Mouse (Mus musculus) right cerebral cortex, postnatal 10 days (tissue): Measurements from ENCODE around the gene Pomgnt1.
A peak's percentile ranks its signal among the peaks of the same experiment; 100 is the strongest.

ENCODE experiments used
- DNase-seq, 2 experiments: peaks; one replicate each; pipeline ENCODE4 v3.0.0; 2021; ENCODE audit warnings: low spot score in 2 of 2

The Pomgnt1 gene

GRCm38 (mm10) chr4:116173072-116173471 lies 49.4 kb downstream of the Pomgnt1 start, which contains the start of the genes 1700042G07Rik and Gm49337:
1700042G07Rik (plus strand) TSS chr4:116173372.
Gm49337 (plus strand) TSS chr4:116173384.
- no peak for DNase-seq

GRCm38 (mm10) chr4:116173752-116174151 lies 50.1 kb downstream of the Pomgnt1 start:
- no peak for DNase-seq

DNA sequence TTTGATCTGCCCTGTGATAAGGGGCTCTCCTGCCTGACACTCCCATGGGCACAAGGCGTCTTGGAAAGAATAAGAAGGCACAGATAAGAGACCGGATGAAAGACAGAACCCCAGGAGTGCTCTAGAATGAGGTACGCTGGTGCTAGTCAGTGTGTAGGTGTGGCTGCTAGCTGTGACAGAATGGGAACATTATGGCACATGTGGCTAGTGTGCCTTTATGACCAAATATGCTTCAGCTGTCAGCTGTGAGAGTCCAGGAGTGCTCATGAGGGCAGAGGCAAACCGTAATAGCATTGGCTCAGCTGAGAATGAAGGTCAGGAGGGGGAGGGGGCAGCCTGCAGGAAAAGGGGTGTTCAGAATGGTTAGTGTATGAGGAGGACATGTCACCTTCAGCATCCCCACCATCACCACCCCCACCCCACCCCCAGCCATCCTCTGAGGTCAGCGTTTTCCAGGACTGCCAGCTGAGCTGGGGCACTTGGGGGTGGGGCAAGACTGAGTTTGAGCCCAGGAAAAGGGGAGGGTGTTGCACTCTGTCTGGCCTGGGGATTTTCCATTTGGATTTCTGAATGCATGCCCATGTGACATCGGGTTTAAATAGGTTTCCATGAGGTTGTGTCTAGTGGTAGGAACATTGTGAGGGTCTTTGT lies 51.0 kb downstream of the Pomgnt1 start:
- no peak for DNase-seq

- DNase-seq: no peak
These were observed 51.5 kb downstream of the Pomgnt1 start for GRCm38 (mm10) chr4:116175136-116175535.

DNA sequence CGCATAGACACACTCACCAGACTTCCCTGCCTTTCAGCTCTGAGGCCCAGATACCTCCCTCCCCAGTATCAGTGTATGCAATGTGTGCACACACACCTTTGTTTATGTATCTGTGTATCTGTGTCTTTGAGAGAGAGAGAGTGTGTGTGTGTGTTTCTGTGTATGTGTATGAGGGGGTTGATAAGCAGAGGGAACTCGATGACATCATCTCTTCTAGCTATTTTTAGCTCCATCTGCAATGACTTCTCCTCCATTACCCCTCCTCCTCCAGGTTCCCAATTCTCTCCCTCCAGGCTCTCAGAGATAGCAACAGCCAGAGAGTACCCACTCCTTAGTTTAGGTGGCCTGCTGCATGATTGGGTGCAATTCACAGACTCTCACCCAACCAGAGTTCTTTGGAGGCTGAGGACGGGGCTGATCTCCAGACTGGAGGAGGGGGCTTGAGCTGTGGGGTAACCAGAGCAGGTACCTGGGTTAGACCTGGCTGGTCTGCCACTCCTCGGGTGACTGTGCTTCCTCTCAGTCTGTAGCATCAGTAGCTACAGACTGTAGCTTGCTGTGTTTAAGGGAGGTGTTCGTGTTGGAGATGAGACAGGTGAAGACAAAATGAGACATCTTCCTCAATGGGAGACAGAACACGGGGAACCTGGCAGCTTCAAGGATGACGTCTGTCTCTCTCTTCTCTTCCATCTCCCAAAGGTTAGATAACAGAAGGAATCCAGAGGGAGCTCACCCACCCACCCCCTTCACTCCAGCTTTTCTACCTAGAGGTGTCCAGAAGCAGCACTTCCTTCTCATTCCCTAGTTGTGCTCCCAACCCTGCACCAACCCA lies 52.3 kb downstream of the Pomgnt1 start:
- DNase-seq: peak; percentile 71 to 86

DNA sequence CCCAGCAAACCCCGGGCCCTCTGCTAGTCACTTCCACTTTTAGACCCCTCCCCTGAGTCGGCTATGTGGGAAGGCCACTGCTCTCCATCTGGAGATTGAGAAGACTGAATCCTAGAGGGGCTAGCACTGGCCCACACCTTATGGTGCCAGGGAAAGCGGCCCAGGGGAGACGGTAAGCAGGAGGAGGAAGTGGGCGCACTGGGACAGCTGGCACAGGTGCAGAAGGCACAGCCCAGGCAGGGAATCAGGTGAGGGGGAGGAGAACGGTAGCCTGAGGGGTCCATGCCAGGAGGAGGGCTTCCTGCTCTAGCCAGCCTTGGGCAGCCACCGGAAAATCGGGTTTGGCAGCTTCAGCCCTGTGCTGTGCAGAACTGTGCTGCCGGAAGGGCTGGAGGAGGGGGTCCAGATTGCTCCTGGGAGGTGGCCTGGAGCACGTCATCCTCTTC lies 52.9 kb downstream of the Pomgnt1 start:
- DNase-seq: peak; percentile 86 to 88

GRCm38 (mm10) chr4:116177140-116177539 lies 53.5 kb downstream of the Pomgnt1 start:
- DNase-seq: peak; percentile 59 to 70

DNA sequence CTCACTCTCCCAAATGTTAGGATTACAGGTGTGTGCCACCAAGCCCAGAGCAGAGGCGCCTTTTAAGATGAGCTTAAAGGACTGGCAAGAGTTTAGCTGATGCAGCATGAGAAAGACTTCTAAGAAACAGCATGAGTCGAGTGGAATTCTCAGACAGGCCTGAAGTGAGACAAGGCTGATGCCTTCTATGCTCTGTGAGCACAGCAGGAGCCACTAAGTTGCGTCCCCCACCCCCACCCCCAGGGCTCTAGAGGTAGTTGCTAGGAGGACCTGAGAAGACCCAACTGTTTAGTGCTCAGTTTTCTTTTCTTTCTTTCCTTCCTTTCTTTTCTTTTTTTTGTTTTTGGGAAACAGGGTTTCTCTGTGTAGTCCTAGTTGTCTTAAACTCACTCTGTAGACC lies 58.4 kb downstream of the Pomgnt1 start:
- no peak for DNase-seq

DNA sequence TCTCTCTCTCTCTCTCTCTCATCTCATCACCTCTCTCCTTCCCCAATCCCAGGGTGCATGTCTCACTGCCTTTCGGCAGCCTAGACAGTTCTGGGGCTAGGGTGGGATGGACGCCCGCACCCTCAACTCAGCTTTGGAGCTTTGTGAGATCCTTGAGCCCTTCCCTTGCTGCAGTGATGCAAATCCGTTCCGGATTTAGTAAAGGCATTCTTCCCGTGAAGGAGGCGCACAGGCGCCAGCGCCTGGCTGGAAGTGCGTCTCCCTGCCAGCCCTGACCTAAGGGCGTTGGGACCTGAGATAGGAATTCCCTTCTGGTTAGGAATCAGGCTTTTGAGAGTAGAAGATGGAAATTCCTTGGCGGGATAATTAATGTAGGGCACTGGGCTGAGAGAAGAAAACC lies 59.1 kb downstream of the Pomgnt1 start:
- DNase-seq: no peak

DNA sequence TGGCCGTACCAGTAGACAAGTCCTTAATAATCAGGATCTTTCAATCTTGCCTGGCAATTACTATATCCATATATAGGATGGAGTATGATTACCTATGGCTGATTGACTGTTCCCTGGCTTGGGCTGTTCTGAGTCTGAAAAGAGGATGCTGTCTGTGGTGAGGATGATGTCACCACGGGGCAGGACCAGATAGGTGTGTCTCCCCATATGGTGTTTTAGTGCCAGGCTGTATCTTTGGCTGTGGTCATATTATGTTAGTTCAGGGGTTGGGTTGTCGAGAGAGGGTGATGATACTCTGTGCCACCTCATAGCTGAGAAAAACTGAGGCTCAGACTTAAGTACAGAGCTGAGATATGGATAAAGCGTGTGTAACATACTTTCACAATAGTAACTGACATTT lies 61.4 kb downstream of the Pomgnt1 start:
- DNase-seq: no peak

- DNase-seq: peak in 1 of 2 experiments; percentile 30
These were observed 68.7 kb downstream of the Pomgnt1 start for GRCm38 (mm10) chr4:116192286-116192835.

- no peak for DNase-seq
These were observed 70.1 kb downstream of the Pomgnt1 start for GRCm38 (mm10) chr4:116193583-116194383.

DNA sequence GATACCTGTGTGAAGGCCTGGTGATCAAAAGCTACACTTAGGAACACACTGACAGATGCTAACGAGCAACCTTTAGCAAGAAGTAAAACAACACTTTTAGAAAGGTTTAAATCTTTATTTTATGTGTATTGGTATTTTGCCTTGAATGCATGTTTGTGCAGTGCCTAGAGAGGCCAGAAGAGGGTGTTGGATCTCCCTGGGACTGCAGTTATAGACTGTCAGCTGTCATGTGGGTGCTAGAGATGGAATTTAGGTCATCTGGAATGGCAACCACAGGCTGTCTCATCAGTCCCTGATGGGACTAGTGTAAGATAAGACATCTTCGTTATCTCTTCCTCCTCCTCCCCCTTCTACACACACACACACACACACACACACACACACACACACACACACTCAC lies 74.8 kb downstream of the Pomgnt1 start:
- DNase-seq: no peak

GRCm38 (mm10) chr4:116204422-116204821 lies 80.8 kb downstream of the Pomgnt1 start:
- DNase-seq: no peak

DNA sequence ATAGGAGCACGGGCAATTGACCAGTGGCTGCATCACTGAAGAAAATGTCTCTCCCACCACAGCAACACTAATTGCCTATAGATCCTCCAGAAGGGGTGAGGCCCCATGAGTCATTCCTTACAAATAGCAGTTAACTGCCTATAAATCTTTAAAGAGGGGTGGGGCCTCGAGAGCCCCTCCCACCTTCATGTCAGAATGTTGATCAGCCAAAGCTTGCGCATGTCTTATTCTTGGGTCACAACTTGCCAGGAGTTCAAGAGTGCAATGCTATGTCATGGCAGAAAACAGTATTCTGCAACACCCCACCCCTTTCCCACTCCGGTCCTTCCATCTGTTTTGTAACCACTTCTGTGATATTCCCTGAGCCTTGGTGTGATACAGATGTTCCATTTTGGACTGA lies 82.9 kb downstream of the Pomgnt1 start:
- DNase-seq: no peak

DNA sequence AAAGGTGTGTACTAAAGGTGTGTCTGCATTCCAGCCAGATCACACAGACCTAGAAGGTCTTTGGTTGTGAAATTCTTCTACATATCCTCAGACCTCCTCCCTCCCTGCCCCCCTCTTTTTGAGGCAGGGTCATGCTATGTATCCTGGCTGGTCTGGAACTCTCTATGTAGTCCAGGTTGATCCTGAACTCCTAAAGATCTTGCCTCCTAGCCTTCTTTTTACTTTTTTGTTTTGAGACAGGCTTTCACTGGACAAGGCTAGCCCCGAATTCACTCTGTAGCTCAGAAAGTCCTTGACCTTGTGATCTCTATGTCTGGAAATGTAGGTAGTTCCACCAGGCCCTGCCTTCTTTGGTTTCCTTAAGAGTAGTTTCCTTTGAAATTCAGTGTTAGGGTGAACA lies 85.3 kb downstream of the Pomgnt1 start:
- no peak for DNase-seq
